Mouse (Mus musculus): ENCODE results near the gene Qrich2. TPM values are rescaled to one million over a fixed set of nuclear protein-coding genes. Genes with fewer than 3 reads are reported as not detected.

The Qrich2 gene
- polyA plus RNA-seq, 1 experiment from 2014 or later, result not detected

DNA sequence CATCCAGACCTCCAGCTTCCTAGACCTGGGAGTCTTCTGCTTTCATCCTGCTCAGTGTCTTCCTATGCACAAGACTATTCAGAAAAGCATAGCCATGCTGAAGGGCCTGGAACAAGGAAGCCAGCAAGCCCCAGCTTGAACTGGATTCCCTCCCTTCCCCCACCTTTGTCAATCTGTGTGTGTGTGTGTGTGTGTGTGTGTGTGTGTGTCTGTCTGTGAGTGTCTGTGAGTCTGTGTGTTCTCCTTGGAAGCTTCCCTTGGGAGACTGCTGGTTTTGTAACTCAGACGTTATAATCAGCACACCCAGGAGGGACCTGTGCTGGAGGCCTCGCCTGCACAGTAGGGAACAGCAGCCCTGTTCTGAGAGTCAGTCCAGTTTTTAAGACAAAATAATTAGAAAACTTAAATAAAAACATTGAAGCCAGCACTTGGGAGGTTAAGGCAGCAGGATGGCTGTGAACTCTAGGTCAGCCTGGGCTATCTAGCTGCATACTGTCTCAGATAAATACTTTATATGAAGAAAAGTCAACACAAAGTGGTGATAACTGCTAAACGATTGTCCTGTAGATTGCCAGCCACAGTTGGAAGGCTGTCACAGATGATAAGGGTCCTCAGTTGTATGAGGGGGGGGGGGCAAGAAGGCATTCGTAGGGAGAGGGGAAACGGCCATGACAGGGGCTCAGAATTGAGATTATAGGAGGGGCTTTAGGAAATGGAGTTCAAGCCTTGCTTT is 29.9 kb downstream of the Qrich2 start:
- WGBS (ENCODE audit: insufficient replicate concordance), result 6% methylated on average over 5 of the region's 5 CpGs
- ATAC-seq (ENCODE audit: insufficient read depth), result no peak
- Histone ChIP-seq H3K27me3 (no peaks in the 10 kb centered on the region), H3K27ac (replicated peaks) (peak overlapping the region; percentile 94), H3K4me2 (peak overlapping the region; percentile 73), H3K9ac (peak overlapping the region; percentile 15), H3K36me3 (replicated peaks) (peaks cover 44% of the 10 kb centered on the region), H3K4me3 (replicated peaks) (peak overlapping the region; percentile 92), H3K4me1 (replicated peaks) (peaks cover 67% of the 10 kb centered on the region), H3K9me3 (replicated peaks) (no peaks in the 10 kb centered on the region)

DNA sequence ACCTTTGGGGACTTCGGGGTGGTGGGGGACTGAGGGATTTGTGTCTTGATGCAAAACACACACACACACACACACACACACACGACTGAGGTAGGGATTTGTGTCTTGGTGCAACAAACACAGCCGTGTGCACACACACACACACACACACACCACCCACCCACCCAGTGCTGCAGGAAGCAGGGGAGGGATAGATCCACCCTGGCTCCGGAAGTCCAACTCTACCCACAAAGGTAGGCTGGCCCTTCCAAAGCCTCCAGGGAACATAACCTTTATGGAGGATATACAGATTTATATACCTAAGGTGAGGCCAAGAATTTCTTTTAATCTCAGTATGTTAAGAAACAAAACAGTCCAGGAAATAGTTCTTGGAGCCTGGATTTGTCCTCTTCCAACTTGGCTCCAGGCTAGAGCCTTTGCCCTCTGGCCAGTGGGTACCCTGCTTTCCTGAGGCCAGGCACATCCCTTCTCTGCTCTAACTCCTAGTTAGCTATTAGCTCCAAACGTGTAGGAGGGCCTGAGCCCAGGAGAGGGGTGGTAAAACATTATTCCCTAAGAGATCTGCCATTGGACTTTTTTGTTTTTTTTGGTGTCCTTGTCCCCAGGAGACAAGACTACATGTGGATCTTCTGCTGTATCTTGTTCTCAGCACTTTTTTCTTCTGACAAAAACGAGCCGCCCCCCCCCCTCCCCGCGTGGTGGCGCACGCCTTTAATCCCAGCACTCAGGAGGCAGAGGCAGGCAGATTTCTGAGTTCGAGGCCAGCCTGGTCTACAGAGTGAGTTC is 30.9 kb downstream of the Qrich2 start:
- Histone ChIP-seq H3K4me3 (replicated peaks) (peak overlapping the region; percentile 92), H3K27ac (replicated peaks) (peak overlapping the region; percentile 94), H3K4me1 (replicated peaks) (peaks cover 70% of the 10 kb centered on the region)

DNA sequence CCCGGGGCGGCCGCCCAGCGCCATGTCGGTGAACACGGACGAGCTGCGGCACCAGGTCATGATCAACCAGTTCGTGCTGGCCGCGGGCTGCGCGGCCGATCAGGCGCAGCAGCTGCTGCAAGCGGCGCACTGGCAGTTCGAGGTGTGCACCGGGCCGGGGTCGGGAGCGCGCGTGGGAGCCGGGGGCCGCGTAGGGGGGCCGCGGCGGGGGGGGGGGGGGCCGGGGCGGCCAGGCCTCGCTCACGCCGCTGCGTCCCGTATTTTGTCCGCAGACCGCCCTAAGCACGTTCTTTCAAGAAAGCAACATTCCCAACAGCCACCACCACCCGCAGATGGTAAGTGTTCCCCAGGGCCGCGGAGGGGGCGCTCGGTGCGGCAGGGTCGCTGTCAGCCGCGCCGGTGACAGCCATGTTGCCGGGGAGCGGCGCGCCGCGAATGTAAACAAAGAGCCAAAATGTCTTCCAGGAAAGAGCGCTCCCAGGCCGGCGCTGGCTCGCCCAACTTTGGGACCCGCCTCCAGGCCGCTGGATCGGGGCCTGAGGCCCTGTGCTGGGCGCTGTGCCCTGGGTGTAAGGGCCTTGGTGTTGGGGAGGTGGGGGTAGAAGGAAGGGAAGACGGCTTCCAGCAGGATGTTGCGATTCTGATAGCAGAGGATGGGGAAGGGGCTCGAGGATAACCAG is 31.6 kb downstream of the Qrich2 start:
- H3K9ac ChIP-seq, result peak overlapping the region; percentile 96
- no peaks in the 10 kb centered on the region for H3K27me3 ChIP-seq
- peaks cover 70% of the 10 kb centered on the region for H3K4me1 ChIP-seq (replicated peaks)
- peaks cover 32% of the 10 kb centered on the region for H3K36me3 ChIP-seq (replicated peaks)
- peak overlapping the region; percentile 92 for H3K4me3 ChIP-seq (replicated peaks)
- H3K4me2 ChIP-seq, result peak overlapping the region; percentile 73
- H3K27ac ChIP-seq (replicated peaks), result peak overlapping the region; percentile 94
- WGBS (ENCODE audit: insufficient replicate concordance), result under 1% methylated on average over 55 of the region's 67 CpGs
- ATAC-seq (ENCODE audit: insufficient read depth), result no peak
- H3K9me3 ChIP-seq (replicated peaks), result no peaks in the 10 kb centered on the region

More for the DNA sequence above, 30.9 kb downstream of the Qrich2 start:
- Histone ChIP-seq H3K36me3 (replicated peaks) (peaks cover 39% of the 10 kb centered on the region), H3K27me3 (no peaks in the 10 kb centered on the region), H3K4me2 (peak overlapping the region; percentile 73), H3K9ac (peak overlapping the region; percentile 96), H3K9me3 (replicated peaks) (no peaks in the 10 kb centered on the region)
- no peak for ATAC-seq (ENCODE audit: insufficient read depth)
- 36% methylated on average over 12 of the region's 12 CpGs for WGBS (ENCODE audit: insufficient replicate concordance)

DNA sequence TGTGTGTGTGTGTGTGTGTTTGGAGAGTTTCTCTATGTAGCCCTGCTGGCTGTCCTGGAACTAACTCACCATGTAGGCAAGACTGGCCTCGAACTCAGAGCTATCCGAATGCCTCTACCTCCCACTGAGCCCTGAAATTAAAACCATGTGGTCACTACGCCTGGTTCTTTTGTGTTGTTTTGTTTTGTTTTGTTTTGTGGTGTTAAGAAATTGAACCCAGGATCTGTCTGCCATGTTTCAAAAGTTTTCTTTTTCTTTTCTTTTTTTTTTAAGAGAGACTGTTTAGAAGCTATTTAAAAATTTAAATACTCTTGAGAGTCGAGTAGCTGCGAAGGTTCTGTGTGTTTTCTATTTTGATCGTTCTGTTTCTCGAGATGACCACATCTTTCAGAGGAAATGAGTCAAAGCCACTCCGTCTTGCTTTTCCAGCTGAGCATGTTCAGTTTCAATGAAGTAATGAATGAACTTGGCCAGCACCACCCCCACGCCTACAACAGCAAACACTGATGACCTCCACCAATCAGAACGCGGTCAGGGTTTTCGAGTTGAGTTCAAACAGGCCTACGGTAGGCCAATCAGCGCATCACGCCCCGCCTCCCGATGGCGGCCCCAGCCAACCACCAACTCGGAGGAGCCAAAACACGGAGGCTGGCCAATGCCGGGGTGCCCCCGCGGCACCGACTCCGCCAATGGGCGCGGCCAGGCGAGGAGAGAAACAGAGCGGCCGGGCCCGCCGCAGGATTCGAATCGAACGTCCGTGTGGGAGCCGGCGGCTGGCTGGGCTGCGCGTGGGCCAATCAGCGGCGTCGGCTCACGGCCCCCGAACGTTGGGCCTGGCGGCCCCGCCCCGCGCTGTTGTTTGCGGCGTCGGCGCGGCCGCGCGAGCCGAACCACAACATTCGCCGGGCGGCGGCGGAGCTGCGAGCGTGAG is 32.4 kb downstream of the Qrich2 start, which contains the start of gene Ubald2:
Gene Ubald2 (plus strand): TSS at position 739 of the 931 bp plus-strand sequence.
- Histone ChIP-seq H3K27me3 (no peaks in the 10 kb centered on the region), H3K9me3 (replicated peaks) (no peaks in the 10 kb centered on the region), H3K4me3 (replicated peaks) (peak within 1 kb of the TSS; percentile 92), H3K36me3 (replicated peaks) (peaks cover 25% of the 10 kb centered on the region), H3K27ac (replicated peaks) (peak within 1 kb of the TSS; percentile 94), H3K4me2 (peak within 1 kb of the TSS; percentile 73), H3K9ac (peak within 1 kb of the TSS; percentile 96), H3K4me1 (replicated peaks) (peaks cover 72% of the 10 kb centered on the region)
- 3% methylated on average over 64 of the region's 66 CpGs for WGBS (ENCODE audit: insufficient replicate concordance)
- ATAC-seq (ENCODE audit: insufficient read depth), result peak; percentile 96

DNA sequence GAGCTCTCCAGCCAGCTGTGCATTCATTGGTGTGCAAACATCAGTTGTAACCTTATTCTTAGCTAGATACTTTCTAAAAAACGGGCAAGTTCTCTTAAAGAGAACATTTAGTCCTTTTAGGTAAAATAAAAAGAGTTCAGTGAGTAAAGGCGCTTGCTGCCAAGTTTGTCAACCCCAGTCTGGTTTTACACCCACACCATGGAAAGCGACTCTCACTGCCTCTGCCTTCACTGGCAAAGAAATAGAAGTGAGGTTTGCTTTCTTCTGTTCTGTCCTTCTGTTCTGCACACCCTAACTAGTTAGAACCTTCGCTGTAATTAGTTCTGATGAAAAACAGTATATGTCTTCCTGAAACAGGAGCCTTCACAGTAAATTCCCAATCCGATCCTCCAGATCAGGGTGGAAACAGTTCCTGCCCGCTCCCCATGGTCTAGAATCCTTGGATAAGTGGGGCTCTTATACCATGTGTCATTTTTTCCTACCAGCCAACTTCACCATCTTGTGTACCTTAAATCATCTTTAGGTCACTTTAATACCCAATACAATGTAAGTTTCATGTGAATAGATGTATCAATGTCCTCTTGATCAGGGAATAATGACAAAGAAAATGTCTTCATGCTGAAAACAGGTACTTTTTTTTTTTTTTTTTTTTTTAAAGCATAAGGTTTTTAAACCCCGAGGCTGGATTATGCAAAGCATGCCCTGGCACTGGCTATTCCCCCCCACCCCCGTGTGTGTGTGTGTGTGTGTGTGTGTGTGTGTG is 33.3 kb downstream of the Qrich2 start:
- H3K27ac ChIP-seq (replicated peaks), result peak overlapping the region; percentile 73; the same call in 1 of the 2 replicates
- H3K9me3 ChIP-seq (replicated peaks), result no peaks in the 10 kb centered on the region
- peak overlapping the region; percentile 30 for H3K4me3 ChIP-seq (replicated peaks)
- no peak for ATAC-seq (ENCODE audit: insufficient read depth)
- no peak overlapping the region for H3K9ac ChIP-seq
- peak overlapping the region; percentile 63 for H3K4me2 ChIP-seq
- peaks cover 76% of the 10 kb centered on the region for H3K4me1 ChIP-seq (replicated peaks)
- peaks cover 21% of the 10 kb centered on the region for H3K36me3 ChIP-seq (replicated peaks)
- no peaks in the 10 kb centered on the region for H3K27me3 ChIP-seq
- WGBS (ENCODE audit: insufficient replicate concordance), result 62% methylated on average over 8 of the region's 8 CpGs

DNA sequence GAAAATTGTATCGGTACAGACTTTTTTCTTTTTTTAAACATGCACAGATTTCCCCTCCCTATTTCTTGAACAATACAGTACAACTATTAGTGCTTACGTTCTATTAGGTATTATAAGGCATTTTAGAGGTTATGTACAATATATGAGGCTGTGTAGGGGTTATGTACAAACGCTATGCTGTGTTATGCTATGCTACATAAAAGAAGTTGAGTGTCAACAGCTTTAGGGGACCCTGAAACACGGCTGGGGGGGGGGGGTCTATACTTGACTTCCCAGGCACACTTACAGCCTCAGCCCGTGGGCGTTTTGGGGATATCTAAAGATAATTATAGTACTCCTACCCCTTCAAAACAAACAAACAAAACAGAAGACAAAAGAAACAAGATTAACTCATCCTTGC is 33.9 kb downstream of the Qrich2 start:
- peaks cover 69% of the 10 kb centered on the region for H3K4me1 ChIP-seq (replicated peaks)
- H3K27me3 ChIP-seq, result no peaks in the 10 kb centered on the region
- ATAC-seq (ENCODE audit: insufficient read depth), result no peak
- H3K4me2 ChIP-seq, result no peak overlapping the region
- H3K27ac ChIP-seq (replicated peaks), result peak overlapping the region; percentile 15; the same call in 1 of the 2 replicates
- WGBS (ENCODE audit: insufficient replicate concordance), result 58% methylated on average over 6 of the region's 6 CpGs
- no peak overlapping the region for H3K4me3 ChIP-seq (replicated peaks)
- no peak overlapping the region for H3K9ac ChIP-seq
- peaks cover 15% of the 10 kb centered on the region for H3K36me3 ChIP-seq (replicated peaks)
- H3K9me3 ChIP-seq (replicated peaks), result no peaks in the 10 kb centered on the region

DNA sequence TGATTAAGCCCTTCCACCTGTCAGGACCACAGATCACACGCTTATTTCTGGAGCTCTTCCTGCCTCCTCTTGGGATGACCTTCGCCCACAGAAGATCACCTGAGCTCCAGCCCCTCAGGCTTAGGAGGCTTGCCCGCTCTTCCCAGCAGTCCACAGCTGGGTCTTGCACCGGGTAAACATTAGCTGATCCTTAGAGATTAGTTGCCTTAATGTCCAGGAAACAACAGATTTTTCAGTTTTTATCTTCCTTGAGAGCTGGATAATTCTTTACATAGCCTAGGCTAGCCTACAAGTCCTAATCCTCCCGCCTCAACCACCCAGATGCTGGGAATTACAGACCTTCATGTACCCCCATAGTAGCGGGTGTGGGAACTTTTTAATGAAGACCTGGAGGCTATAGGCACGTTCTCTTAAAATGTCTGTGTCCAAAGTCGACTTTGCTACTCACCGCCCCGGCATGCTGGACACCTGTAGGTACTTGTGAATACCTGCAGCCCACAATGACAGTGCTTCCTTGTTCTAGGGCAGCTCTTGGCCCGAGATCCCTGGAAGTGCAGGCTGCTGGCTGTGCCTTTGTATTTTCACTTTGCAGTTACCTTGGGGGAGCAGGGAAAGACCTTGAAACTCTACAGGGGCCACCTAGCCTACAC is 34.5 kb downstream of the Qrich2 start:
- no peak for ATAC-seq (ENCODE audit: insufficient read depth)
- 64% methylated on average over 11 of the region's 11 CpGs for WGBS (ENCODE audit: insufficient replicate concordance)
- Histone ChIP-seq H3K9me3 (replicated peaks) (no peaks in the 10 kb centered on the region), H3K36me3 (replicated peaks) (peaks cover 9% of the 10 kb centered on the region), H3K4me3 (replicated peaks) (0 out of 2 replicates have a peak overlapping the region, but pooled peaks have one; percentile 7), H3K9ac (peak overlapping the region; percentile 43; the same call in 1 of the 2 replicates), H3K27me3 (no peaks in the 10 kb centered on the region), H3K4me1 (replicated peaks) (peaks cover 64% of the 10 kb centered on the region), H3K4me2 (peak overlapping the region; percentile 56), H3K27ac (replicated peaks) (0 out of 2 replicates have a peak overlapping the region, but pooled peaks have one; percentile 77)

DNA sequence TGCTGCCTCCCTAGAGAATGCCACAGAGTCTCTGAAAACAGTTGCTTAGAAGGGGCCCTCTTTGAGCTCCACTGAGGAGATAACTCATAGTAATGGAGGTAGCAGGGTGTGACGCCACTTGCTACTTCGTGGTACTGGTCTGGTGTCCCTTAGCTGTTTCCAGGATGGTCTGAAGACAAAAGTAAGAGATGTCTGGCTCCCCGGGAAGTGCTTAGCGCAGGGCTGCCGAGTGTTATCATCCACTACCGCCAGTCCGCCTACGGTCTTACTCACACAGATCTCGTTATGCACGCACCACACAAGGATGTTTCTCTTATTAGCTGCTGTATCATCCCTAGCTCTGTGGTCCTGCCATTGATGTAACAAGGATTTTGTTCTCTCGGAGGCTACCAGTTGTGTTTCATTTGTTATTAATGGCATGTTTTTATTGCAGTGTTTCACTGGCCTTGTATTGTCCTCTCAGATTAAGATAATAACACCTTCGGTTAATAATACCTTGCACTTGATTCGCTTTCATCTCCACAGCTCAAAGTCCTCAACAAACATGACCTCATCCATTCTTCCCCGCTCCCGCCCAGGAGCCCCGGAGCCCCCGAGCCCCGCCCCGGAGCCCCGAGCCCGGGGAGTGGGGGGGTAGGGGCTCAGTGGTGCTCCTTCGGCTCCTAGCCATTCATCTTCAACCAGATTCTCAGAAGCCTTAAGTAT is 35.2 kb downstream of the Qrich2 start:
- Histone ChIP-seq H3K27me3 (no peaks in the 10 kb centered on the region), H3K4me3 (replicated peaks) (peak overlapping the region; percentile 7; the same call in 1 of the 2 replicates), H3K4me1 (replicated peaks) (peaks cover 57% of the 10 kb centered on the region), H3K4me2 (peak overlapping the region; percentile 56), H3K27ac (replicated peaks) (peak overlapping the region; percentile 77), H3K36me3 (replicated peaks) (peaks cover 2% of the 10 kb centered on the region; the same call in 1 of the 2 replicates), H3K9me3 (replicated peaks) (no peaks in the 10 kb centered on the region), H3K9ac (peak overlapping the region; percentile 43; the same call in 1 of the 2 replicates)
- WGBS (ENCODE audit: insufficient replicate concordance), result 33% methylated on average over 22 of the region's 22 CpGs
- no peak for ATAC-seq (ENCODE audit: insufficient read depth)

Measured in liver, embryonic 15.5 days (tissue).